Comparison of ENCODE assay signal across 11 mouse cellular contexts in the genomic region with DNA sequence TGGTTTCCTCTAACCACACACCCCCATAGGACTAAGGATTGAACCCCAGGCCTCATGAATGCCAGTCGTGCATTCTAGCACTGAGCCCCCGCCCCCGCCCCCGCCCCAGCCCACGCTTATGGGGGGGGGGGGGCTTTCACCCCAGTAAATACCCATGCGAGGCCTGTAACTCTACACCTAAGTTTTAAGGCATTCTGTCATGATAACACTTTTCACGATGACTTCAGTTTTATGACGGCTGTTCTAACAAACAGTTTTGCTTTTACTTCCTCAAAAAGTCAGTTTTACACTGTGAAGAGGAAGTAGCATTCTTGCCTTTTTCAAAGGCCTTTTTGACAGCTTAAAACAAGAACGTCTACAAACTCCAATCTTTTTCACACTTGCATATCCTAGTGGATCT. TPM values are rescaled to one million over a fixed set of nuclear protein-coding genes. Genes with fewer than 3 reads are reported as not detected.
DNase-seq lines count a peak whose midpoint lies in the region; ATAC-seq and TF ChIP-seq lines count a peak whose summit lies in the region.
"Had no signal": no experiment of that assay in that cellular context is flagged by ENCODE, and none has a peak within 500 bp of the region (broad histone marks: within the 10 kb centered on the region; RNA-seq: fewer than 3 reads in every experiment).

No protein-coding gene starts in this region.

- no peak for ATAC-seq in heart, postnatal 0 days (ENCODE audit: insufficient read depth, low read depth)
- peak; percentile 51 for ATAC-seq in G1E (ENCODE audit: extremely low read depth, insufficient number of reproducible peaks, low FRiP score, poor library complexity, severe bottlenecking)
- 0 out of 2 replicates have a peak, but pooled peaks have one; percentile 42 for ATAC-seq in intestine, embryonic 14.5 days (replicated peaks; ENCODE audit: low FRiP score, low TSS enrichment, low read depth)
- ATAC-seq in cerebellum, adult (ENCODE audit: insufficient number of reproducible peaks, low FRiP score, low TSS enrichment), result no peak

- no peak for TF ChIP-seq CTCF in heart, postnatal 0 days (IDR thresholded peaks at IDR 0.05; ENCODE audit: low read depth)
- no peak for TF ChIP-seq CTCF in G1E (IDR thresholded peaks at IDR 0.05; ENCODE audit: low read depth, low read length)

- H3K4me3 ChIP-seq in heart, postnatal 0 days (ENCODE audit: low read depth, low read length), result no peak overlapping the region
- no peak overlapping the region for H3K4me3 ChIP-seq in heart, embryonic 10.5 days
- H3K4me3 ChIP-seq in G1E (ENCODE audit: low read depth, low read length), result no peak overlapping the region
- no peak overlapping the region for H3K4me3 ChIP-seq in intestine, embryonic 14.5 days (ENCODE audit: low read depth, low read length)
- peak overlapping the region; percentile 56 for H3K4me3 ChIP-seq in megakaryocyte, embryonic 14.5 days (replicated peaks)

- intact Hi-C loops in left cerebral cortex, postnatal 14 days (cut with DNase I), result no loop called here

- H3K9ac ChIP-seq in heart, postnatal 0 days (replicated peaks; ENCODE audit: low read depth, low read length), result no peak overlapping the region
- no peak overlapping the region for H3K9ac ChIP-seq in intestine, embryonic 14.5 days (ENCODE audit: low read length)

- 46% methylated on average over 9 of the region's 9 CpGs for WGBS in heart, postnatal 0 days
- 44% methylated on average over 9 of the region's 9 CpGs for WGBS in heart, embryonic 10.5 days
- WGBS in intestine, embryonic 14.5 days, result 15% methylated on average over 9 of the region's 9 CpGs

- H3K27me3 ChIP-seq in heart, postnatal 0 days (ENCODE audit: control insufficient read depth, insufficient read depth, low read length), result no peaks in the 10 kb centered on the region
- H3K27me3 ChIP-seq in heart, embryonic 10.5 days (ENCODE audit: insufficient read depth, poor library complexity, severe bottlenecking), result no peaks in the 10 kb centered on the region
- H3K27me3 ChIP-seq in G1E (ENCODE audit: insufficient read depth, low read length), result peaks cover 21% of the 10 kb centered on the region
- no peaks in the 10 kb centered on the region for H3K27me3 ChIP-seq in intestine, embryonic 14.5 days (replicated peaks; ENCODE audit: control insufficient read depth, insufficient read depth, low read length)
- H3K27me3 ChIP-seq in megakaryocyte, embryonic 14.5 days (replicated peaks), result no peaks in the 10 kb centered on the region

- 0 out of 2 replicates have a peak overlapping the region, but pooled peaks have one; percentile 3 for H3K4me2 ChIP-seq in heart, postnatal 0 days (ENCODE audit: low read depth, low read length)
- H3K4me2 ChIP-seq in intestine, embryonic 14.5 days (ENCODE audit: low read length), result no peak overlapping the region

- no peaks in the 10 kb centered on the region for H3K9me3 ChIP-seq in heart, postnatal 0 days (replicated peaks; ENCODE audit: control insufficient read depth, low read length)
- H3K9me3 ChIP-seq in heart, embryonic 10.5 days, result no peaks in the 10 kb centered on the region
- no peaks in the 10 kb centered on the region for H3K9me3 ChIP-seq in G1E (replicated peaks)
- no peaks in the 10 kb centered on the region for H3K9me3 ChIP-seq in intestine, embryonic 14.5 days (ENCODE audit: control insufficient read depth, low read length)
- no peaks in the 10 kb centered on the region for H3K9me3 ChIP-seq in megakaryocyte, embryonic 14.5 days

- no peak for TF ChIP-seq EP300 in heart, postnatal 0 days (IDR thresholded peaks at IDR 0.05; ENCODE audit: low read depth)

- no peak for DNase-seq in heart, postnatal 0 days (ENCODE audit: low spot score)
- DNase-seq in heart, embryonic 10.5 days (ENCODE audit: low spot score), result no peak
- DNase-seq in G1E (ENCODE audit: low spot score), result peak; percentile 38
- no peak for DNase-seq in intestine, embryonic 14.5 days (ENCODE audit: low spot score)
- DNase-seq in left cerebral cortex, postnatal 14 days (ENCODE audit: low spot score in 2 of 2), result no peak
- no peak for DNase-seq in layer of hippocampus, postnatal 14 days (ENCODE audit: low spot score in 2 of 2)
- DNase-seq: layer of hippocampus, adult 9-11 months; lung, postnatal 14 days; spleen, adult 18-20 months had no signal

- peak overlapping the region; percentile 51; the same call in 1 of the 2 replicates for H3K27ac ChIP-seq in heart, postnatal 0 days (ENCODE audit: low read depth)
- H3K27ac ChIP-seq in heart, embryonic 10.5 days, result no peak overlapping the region
- no peak overlapping the region for H3K27ac ChIP-seq in intestine, embryonic 14.5 days (ENCODE audit: low read depth)

- H3K4me1 ChIP-seq in heart, postnatal 0 days (ENCODE audit: control insufficient read depth, insufficient read depth), result peaks cover 27% of the 10 kb centered on the region
- H3K4me1 ChIP-seq in heart, embryonic 10.5 days, result peaks cover 27% of the 10 kb centered on the region
- peaks cover 20% of the 10 kb centered on the region for H3K4me1 ChIP-seq in G1E (ENCODE audit: insufficient read depth, low read depth, low read length)
- H3K4me1 ChIP-seq in intestine, embryonic 14.5 days (replicated peaks; ENCODE audit: control insufficient read depth, insufficient read depth, low read length), result peaks cover 20% of the 10 kb centered on the region
- peaks cover 65% of the 10 kb centered on the region for H3K4me1 ChIP-seq in megakaryocyte, embryonic 14.5 days

- no peaks in the 10 kb centered on the region for H3K36me3 ChIP-seq in heart, postnatal 0 days (replicated peaks; ENCODE audit: control insufficient read depth, insufficient read depth, low read length)
- no peaks in the 10 kb centered on the region for H3K36me3 ChIP-seq in heart, embryonic 10.5 days
- no peaks in the 10 kb centered on the region for H3K36me3 ChIP-seq in G1E (replicated peaks)
- no peaks in the 10 kb centered on the region for H3K36me3 ChIP-seq in intestine, embryonic 14.5 days (ENCODE audit: control insufficient read depth, insufficient read depth, low read length)
- H3K36me3 ChIP-seq in megakaryocyte, embryonic 14.5 days (replicated peaks; ENCODE audit: low read length), result no peaks in the 10 kb centered on the region

RNA-seq across cellular contexts. Expression of gene Ankrd44, which starts 11.8 kb away (rescaled TPM):
- 9.6 and 14.6 TPM in 2 replicates for total RNA-seq in heart, postnatal 0 days (2014; rRNA removed; ENCODE audit: low replicate concordance)
- 3.3 and 3.8 TPM in 2 replicates for polyA plus RNA-seq in heart, postnatal 0 days (2015; fragmentation: Nextera tagmentation; extraction: Ambion mirVana)
- 10.9 and 11.9 TPM in 2 replicates for polyA plus RNA-seq in heart, embryonic 10.5 days (2016; fragmentation: Nextera tagmentation; extraction: Ambion mirVana)
- total RNA-seq in G1E (2014; fragmentation: Nextera tagmentation) (1.3 and 2.6 TPM in 2 replicates), G1E (2017) (0.64 and 1.5 TPM in 2 replicates)
- polyA plus RNA-seq in G1E (2012), result 0.08 and 0.10 TPM in 2 replicates
- polyA plus RNA-seq in intestine, embryonic 14.5 days (2014; fragmentation: Nextera tagmentation; extraction: Ambion mirVana), result 15.3 and 16.0 TPM in 2 replicates
- polyA plus RNA-seq in megakaryocyte, embryonic 14.5 days (2012; ENCODE audit: insufficient read depth, low replicate concordance), result 0.55 TPM in 1 of 2 replicates, not detected in the other
- 10 to 100 TPM; 20.6 to 22.8 TPM for total RNA-seq in left cerebral cortex, postnatal 14 days (2021)
- total RNA-seq in layer of hippocampus, postnatal 14 days (2021), result 10 to 100 TPM; 24.3 to 26.0 TPM

Comparison
In these comparisons a context has a peak if more than half of its experiments do, and no peak if none do; other contexts are left out.
1. ATAC-seq: peak in G1E (single experiment) and intestine, embryonic 14.5 days (single experiment); none in heart, postnatal 0 days (single experiment) and cerebellum, adult (single experiment).